Mouse (Mus musculus): Measurements from ENCODE around the gene Mmp25.

Mmp25 gene

GRCm38 (mm10) chr17:23592926-23593300 is 52.2 kb downstream of the Mmp25 start:
- TF ChIP-seq GATA4 (IDR thresholded peaks at IDR 0.05; ENCODE audit: insufficient replicate concordance, low read length), result no peak

DNA sequence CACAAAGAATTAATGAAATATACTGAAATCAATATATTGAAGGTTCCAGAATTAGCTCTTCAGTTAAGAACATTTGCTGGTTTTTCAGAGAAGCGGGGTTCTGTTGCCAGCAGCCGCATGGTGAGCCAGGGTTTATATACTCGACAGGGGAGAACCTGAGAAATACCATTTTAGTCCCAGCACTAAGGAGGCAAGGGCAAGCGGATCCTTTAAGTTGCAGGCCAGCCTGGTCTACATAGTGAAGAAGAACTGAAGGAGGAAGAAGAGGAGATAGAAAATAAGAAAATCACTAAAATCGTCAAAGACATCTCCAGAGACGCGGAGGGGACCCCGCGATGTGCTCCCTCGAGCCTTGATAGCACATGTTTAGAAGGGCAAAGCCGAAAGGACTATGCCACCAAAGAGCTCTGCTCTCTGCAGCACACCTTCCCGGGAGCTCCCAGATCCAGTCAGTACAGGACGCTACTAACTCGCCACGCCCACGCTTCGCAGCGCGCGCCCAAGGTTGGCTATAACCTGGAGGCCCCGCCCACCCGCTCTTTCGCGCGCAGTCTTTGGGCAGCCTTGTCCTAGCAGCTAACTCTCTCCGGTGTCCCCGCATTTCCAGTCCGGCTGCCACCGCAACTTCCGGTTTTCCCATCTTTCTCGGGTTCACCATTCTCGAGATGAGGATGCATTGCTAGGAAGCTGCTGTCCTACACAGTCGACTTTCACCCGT is 52.7 kb downstream of the Mmp25 start:
- TF ChIP-seq GATA4 (IDR thresholded peaks at IDR 0.05; ENCODE audit: insufficient replicate concordance, low read length), result no peak

DNA sequence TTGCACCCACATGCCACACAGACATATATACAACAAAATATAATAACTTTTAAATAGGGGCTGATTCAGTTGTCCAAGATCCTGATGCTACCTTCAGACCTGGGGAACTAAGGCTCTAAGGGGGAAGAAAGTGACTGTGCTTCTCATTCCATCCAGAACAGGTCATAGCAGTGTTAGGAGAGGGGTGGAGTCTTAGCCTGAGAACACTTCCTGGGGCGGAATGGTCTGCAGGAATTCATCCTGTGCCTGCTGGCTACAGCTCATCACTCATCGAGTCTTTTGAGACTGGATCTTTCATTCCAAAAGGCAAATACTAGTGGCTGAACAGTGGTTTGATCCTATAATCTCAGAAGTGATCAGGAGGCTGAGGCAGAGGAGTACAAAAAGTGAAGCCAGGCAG is 57.8 kb downstream of the Mmp25 start:
- TF ChIP-seq GATA4 (IDR thresholded peaks at IDR 0.05; ENCODE audit: insufficient replicate concordance, low read length), result no peak

DNA sequence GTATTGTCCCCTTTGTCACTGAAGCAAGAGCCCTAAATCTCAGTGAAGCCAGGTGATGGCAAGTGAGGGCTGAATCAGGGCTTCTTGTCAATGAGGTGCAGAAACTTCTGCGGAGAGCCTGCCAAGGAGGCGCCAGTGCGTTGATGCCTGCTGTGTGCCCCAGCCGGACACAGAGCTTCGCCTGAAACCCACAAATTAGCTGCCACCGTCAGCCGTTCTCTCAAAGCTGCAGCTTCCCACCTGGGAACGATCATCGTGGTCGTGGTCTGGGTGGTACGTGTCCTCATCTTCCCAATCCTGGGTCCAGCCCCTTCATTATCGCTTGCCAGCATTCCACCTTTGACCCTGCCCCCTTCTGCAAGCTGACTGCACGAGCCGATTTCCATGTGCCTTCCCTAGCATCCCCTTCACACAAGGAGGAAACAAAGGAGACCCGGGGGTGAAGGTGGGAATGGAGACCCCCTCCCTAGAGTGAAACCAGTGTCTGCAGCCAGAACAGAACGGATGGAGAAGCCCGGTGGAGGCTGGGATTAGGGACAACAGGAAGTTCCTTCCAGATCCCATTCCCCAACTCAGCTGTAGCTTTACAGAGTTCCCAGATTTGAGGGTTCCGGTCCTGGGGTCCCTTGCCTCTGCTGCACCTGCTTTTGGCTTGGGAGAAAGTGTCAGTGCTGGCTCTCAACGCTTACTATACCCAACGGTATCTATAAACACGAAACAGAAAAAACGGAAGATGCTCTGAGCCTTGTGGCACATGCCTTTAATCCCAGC is 59.2 kb downstream of the Mmp25 start:
- no peak; the same call in 1 of the 2 replicates for TF ChIP-seq GATA4 (IDR thresholded peaks at IDR 0.05; ENCODE audit: insufficient replicate concordance, low read length)

GRCm38 (mm10) chr17:23584786-23585185 is 60.3 kb downstream of the Mmp25 start:
- TF ChIP-seq GATA4 (IDR thresholded peaks at IDR 0.05; ENCODE audit: insufficient replicate concordance, low read length), result no peak
